Mouse (Mus musculus) cerebellum, adult 2 months (tissue): ENCODE measurements around the gene Myo3a. TPM values are rescaled to one million over a fixed set of nuclear protein-coding genes. Genes with fewer than 3 reads are reported as not detected.

Experiments
- DNase-seq, 2 experiments: peaks; one replicate each; pipeline ENCODE4 v3.0.0; 2021
- H3K27ac ChIP-seq: fragments of 200-500 bp; 2 replicates; pipeline ENCODE4 v1.5.1; 2012; ENCODE audit warnings: low read length, control low read depth, inconsistent platforms; ENCODE audit not compliant: insufficient read depth
- H3K27me3 ChIP-seq: fragments of 200-500 bp; 2 replicates; pipeline ENCODE4 v1.6.1; 2012; ENCODE audit warnings: inconsistent platforms, mild to moderate bottlenecking, low read length, moderate library complexity; ENCODE audit not compliant: control insufficient read depth, insufficient read depth
- H3K4me1 ChIP-seq: fragments of 200-500 bp; 2 replicates; pipeline ENCODE4 v1.6.1; 2011; ENCODE audit warnings: low read length; ENCODE audit not compliant: control insufficient read depth, insufficient read depth
- H3K4me3 ChIP-seq: fragments of 200-500 bp; replicated peaks from 2 replicates; pipeline ENCODE3; 2011; ENCODE audit warnings: mild to moderate bottlenecking, low read depth, low read length, control low read depth; ENCODE audit not compliant: insufficient read depth
- CTCF ChIP-seq: fragments of 200-500 bp; IDR thresholded peaks from 2 replicates; pipeline ENCODE4 v1.5.1; 2011; ENCODE audit warnings: low read depth, mild to moderate bottlenecking, control low read depth, low read length, moderate library complexity, borderline replicate concordance; ENCODE audit not compliant: insufficient read depth
- POLR2A ChIP-seq: fragments of 200-500 bp; IDR thresholded peaks from 2 replicates; pipeline ENCODE4 v1.6.1; 2011; ENCODE audit warnings: low read length, control low read depth, borderline replicate concordance; ENCODE audit not compliant: insufficient read depth
- WGBS: fragments of 180-500 bp; shearing (Covaris S2); methylation state at CpG from one replicate; pipeline ENCODE4 v1.1.7; 2018; 5-methylcytosine and 5-hydroxymethylcytosine counted together
- polyA plus RNA-seq: library from polyadenylated mRNA; depleted of rRNA; stranded (reverse); fragments of >200 nt; gene quantifications from 2 replicates; pipeline ENCODE4 v1.2.3, GENCODE M21; 2012; rRNA removed

Gene Myo3a
- polyA plus RNA-seq = not detected in 2 replicates

DNA sequence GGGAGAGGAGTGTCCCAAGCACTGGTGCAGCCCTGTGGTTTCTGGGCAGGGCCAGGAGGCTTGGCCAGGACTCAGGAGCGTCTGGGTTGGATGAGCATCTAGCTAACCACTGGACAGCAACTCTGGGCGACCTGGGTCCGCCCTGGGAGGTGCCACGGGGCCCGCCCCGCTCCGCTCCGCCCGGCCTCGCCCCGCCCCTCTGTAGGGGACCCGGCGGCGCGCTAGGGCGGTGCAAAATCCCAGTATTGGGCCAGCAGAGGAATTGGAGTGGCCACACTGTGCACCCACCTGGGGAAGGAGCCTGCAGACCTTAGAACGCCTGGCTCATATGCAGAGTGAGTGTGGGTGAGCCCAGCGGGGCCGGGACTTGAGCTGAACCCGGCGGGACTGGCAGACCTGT lies at the start of gene Myo3a:
Myo3a (plus strand) TSS at position 196 of the 400 bp plus-strand sequence.
- no peaks in the 10 kb centered on the region for H3K4me1 ChIP-seq
- H3K4me3 ChIP-seq = no peak within 1 kb of the TSS
- H3K27me3 ChIP-seq = no peaks in the 10 kb centered on the region
- DNase-seq = no peak
- TF ChIP-seq POLR2A (no peak), CTCF (no peak)
- H3K27ac ChIP-seq = no peak within 1 kb of the TSS
- 3% methylated on average over 21 of the region's 21 CpGs for WGBS

DNA sequence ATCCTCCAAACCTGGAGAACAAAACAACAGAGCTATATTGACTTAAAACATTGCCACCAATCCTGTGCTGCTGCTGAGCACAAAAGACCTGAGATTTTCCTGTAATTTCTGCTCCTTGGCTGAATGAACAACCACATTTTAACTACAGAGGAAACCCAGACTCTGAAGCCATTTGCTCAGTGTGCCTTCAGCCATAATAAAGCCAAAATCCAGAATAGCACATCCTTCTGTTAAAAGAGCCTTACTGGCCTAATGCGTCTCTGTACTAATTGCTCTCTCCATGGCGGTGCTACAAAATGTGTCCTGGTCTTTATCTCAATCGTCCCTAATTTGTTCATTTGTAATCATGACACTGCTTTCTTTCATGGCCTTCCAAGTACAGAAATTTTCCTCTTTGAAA lies 23.2 kb downstream of the Myo3a start:
- no peak for TF ChIP-seq CTCF
- TF ChIP-seq POLR2A = no peak
- Histone ChIP-seq H3K27me3 (no peaks in the 10 kb centered on the region), H3K4me1 (no peaks in the 10 kb centered on the region), H3K27ac (no peak overlapping the region), H3K4me3 (no peak overlapping the region)
- 62% methylated on average over 3 of the region's 3 CpGs for WGBS
- DNase-seq = no peak

DNA sequence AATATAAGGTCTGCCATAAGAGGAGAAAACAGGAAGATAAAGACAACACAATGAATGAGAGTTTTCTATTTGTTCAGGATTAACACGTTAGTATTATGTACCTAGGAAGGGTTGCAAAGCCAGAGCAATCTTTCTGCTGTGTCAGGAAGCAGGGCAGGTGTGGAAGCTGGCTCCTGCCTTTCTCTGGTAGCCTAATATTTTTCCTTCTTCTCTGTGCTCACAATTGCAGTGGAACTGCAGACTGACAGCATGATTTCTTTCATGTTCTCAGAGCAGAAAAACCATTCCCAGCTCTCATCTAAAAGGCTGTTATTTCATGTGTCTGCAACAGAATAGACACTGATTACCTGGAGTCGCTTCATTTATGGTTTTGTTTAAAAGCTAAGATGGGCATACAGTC lies 23.7 kb downstream of the Myo3a start:
- Histone ChIP-seq H3K4me3 (no peak overlapping the region), H3K27me3 (no peaks in the 10 kb centered on the region), H3K27ac (no peak overlapping the region), H3K4me1 (no peaks in the 10 kb centered on the region)
- WGBS = 84% methylated on average over 2 of the region's 2 CpGs
- TF ChIP-seq CTCF = no peak
- DNase-seq = no peak

DNA sequence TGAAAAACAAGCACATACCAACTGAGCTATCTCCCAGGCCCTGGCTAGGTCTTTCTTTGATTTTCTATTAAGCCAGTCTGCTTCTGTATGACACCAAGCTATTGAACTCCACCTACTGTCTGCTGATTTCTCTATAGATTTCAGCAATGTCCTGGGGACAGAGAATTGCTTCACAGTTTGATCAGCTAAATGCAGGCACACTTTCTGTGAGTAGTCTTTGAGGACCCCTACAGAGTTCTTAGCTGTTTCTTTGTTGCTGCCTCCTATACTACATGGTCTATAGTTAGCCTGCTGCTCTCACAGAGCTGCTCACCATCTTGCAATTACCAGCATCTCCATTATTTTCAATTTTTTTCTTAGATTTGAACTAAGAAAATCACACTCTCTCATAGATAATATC lies 28.3 kb downstream of the Myo3a start:
- H3K27me3 ChIP-seq = no peaks in the 10 kb centered on the region
- TF ChIP-seq POLR2A = no peak
- TF ChIP-seq CTCF = no peak

DNA sequence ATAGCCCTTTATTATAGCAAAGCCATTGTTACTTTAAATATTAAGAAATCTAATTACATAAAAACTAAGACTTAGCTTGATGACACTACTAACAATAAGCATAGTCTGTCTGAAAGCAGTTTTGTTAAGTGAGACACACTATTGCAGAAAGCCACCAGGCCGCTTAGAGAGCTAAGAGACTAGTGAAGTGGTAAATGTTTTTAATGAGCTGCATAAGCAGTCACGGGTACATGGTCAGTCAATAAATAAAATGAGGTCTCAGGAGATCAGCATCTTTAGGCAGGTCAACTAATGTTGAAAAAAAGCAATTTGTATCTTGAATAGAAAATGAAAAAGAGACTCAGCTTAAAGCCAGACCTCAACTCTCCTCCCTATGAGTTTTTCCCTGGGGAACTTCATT lies 44.3 kb downstream of the Myo3a start:
- H3K27me3 ChIP-seq = no peaks in the 10 kb centered on the region
- WGBS = 73% methylated on average over 2 of the region's 2 CpGs
- H3K4me1 ChIP-seq = no peaks in the 10 kb centered on the region
- H3K27ac ChIP-seq = no peak overlapping the region
- no peak overlapping the region for H3K4me3 ChIP-seq
- no peak for DNase-seq
- TF ChIP-seq CTCF (no peak), POLR2A (no peak)

More for the DNA sequence above, 28.3 kb downstream of the Myo3a start:
- H3K4me3 ChIP-seq = no peak overlapping the region
- DNase-seq = no peak
- H3K27ac ChIP-seq = no peak overlapping the region
- H3K4me1 ChIP-seq = no peaks in the 10 kb centered on the region

DNA sequence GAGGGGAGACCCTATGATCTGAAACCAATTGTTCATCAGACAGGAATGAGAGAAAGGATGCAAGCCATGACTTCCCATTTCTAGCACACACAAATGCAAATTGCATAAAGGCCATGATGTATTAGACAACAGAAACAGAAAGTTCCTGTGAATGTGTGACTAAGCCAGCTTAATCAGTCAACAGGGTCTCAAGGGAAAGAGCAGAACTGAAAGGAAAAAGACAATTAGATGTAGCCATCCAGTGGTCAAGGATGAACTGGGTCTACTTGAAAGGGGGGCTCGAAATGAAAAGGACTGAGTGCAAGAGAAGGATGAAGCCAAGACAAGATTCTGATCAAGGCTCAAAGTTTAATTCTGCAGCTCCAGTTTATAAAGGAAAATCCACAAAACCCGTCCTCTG lies 58.1 kb downstream of the Myo3a start:
- TF ChIP-seq CTCF = no peak
- no peak for TF ChIP-seq POLR2A
- Histone ChIP-seq H3K27ac (no peak overlapping the region), H3K4me3 (no peak overlapping the region), H3K4me1 (no peaks in the 10 kb centered on the region), H3K27me3 (no peaks in the 10 kb centered on the region)
- DNase-seq = no peak
- WGBS = 70% methylated on average over 2 of the region's 2 CpGs

DNA sequence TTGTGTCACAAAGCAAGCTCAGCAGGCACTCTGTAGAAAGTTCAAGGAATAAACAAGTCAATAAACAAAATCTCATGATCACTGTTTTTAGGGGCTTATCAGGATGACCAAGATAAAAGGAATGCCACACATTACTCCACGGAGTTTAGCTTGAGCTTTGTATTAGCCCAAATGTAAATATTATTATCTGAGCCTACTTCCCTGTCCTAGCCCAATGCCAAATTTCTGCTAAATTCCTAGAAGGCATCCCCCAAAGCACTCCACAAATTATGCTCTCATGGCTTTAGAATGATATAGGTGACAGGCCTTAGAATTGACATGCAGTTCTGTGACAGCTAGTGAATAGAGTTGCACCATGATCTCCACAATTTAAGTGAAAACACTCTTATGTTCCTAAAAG lies 58.5 kb downstream of the Myo3a start:
- no peak for TF ChIP-seq CTCF
- no peak for TF ChIP-seq POLR2A
- no peak for DNase-seq
- no peaks in the 10 kb centered on the region for H3K4me1 ChIP-seq
- no peak overlapping the region for H3K27ac ChIP-seq
- H3K27me3 ChIP-seq = no peaks in the 10 kb centered on the region
- WGBS = 74% methylated on average over 1 of the region's 1 CpGs
- H3K4me3 ChIP-seq = no peak overlapping the region

DNA sequence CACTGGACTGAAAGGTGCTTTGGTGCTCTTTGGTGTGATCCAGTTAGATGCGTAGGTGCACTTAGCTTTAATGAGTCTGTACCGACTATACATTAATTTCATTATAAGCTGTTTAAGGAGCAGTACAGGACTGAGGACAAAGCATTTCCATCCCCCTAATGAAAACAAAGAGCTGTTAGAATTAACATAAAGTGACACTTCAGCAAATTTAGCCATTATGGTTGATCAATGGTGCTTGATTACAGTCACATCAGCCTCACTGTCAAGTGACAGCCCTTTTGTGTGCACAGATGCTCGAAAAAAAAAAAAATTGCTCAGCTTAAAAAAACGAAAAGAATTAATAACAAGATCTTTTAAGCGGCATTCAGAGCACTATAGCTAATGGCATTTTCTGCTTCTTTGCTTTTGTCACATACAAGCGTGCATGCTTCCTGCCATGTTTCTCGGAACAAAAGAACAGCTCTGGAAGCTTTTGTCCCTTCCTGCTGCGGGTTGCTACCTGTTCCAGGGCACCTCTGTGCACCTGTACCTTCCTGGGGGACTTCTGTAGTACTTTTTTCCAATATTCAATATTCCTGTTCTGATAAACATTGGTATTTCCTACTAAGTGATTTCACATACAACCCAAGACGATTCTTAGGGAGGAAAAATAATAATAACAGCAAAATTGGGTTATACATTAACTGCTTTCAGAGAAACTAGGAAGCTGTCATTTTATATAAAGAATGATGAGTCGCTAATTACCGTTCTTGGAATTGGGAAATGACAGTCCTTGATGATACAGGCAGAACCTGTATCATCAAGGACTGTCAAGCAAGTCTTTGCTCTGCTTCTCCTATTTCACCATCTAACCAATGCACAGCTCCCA lies 66.5 kb downstream of the Myo3a start:
- WGBS = 29% methylated on average over 11 of the region's 11 CpGs
- Histone ChIP-seq H3K27me3 (no peaks in the 10 kb centered on the region), H3K27ac (no peak overlapping the region), H3K4me3 (no peak overlapping the region), H3K4me1 (no peaks in the 10 kb centered on the region)
- TF ChIP-seq CTCF (no peak), POLR2A (no peak)
- DNase-seq = no peak
